Mouse (Mus musculus) heart, postnatal 25 days (tissue): ENCODE data around the gene Ints13. TPM values are rescaled to one million over a fixed set of nuclear protein-coding genes. Genes with fewer than 3 reads are reported as not detected.

Source experiments
- DNase-seq: peaks from one replicate; pipeline ENCODE4 v3.0.0; 2022; ENCODE audit warnings: low spot score
- intact Hi-C: fragments of 180-260 bp; cut with DNase I; formaldehyde crosslinking; loops from one replicate; pipeline ENCODE4 v1.15.1; 2025
- total RNA-seq, 2 experiments: library from RNA; stranded (reverse); gene quantifications; 2 replicates each; pipeline ENCODE4 v1.2.3; 2021

Gene Ints13
- total RNA-seq, 2 experiments from 2014 or later: 20.7 to 21.3 TPM

DNA sequence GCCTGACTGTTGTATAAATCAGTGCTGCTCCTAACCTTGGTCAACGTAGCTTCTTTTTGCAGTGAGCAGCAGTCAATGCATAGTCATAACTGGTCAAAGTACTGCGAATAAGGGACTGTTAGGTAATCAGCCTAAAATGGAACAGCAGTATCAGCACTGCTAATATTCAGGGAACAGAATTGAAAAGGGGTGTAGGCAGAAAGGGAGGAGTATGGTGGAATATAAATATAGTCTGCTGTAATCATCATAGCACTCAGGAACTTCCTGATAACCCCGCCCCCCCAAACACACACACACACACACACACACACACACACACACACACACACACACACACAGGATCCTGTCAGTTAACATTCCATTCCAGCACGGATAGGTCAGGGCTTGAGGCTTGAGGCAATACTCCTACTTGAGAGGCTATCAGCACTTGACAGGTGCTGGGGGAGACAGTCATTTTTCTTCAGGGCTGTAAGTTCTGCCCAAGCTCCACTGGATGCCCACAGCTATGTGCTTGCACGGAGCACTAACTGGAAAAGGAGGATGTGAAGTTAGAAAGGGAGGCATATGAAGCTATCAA is 32.3 kb downstream of the Ints13 start:
- intact Hi-C loops: loop anchor here (5.0 kb wide), 1 partner anchor 133 kb away; no protein-coding TSS in a partner anchor

DNA sequence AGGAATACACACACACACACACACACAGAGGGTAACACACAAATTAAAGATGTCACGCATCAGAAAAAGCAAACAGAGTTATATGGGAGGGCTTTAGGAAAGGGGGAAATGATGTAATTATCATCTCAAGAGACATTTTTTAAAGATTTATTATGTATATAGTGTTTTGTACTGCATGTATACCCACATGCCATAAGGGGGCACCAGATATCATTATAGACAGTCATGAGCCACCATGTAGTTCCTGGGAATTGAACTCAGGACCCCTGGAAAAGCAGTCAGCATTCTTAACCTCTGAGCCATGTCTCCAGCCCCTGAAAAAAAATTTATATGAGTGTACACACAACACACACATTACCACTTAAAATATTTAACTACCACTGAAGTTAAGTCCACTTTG is 33.0 kb downstream of the Ints13 start:
- no peak for DNase-seq
- intact Hi-C loops: loop anchor here (5.0 kb wide), 1 partner anchor 132 kb away; no protein-coding TSS in a partner anchor

More for the DNA sequence above, 32.3 kb downstream of the Ints13 start:
- no peak for DNase-seq

DNA sequence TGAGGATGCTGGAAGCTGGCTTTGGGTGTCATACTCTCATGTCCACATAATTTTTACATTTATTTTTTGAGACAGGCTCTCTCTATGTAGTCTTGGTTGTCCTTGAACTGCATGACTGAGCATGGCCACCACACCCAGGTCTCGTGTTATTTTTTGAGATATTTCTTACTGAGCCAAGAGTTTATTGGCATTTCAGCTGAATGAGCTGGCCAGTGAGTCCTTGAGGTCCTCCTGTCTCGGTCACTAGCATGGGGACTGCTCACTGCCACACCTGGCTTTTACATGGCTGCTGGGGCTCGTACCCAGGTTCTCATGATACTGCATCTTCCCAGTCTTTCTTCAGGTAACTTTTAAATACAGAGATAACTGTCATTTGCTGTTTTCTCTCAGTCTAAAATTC is 37.2 kb downstream of the Ints13 start:
- DNase-seq: no peak
- intact Hi-C loops: no loop called here

DNA sequence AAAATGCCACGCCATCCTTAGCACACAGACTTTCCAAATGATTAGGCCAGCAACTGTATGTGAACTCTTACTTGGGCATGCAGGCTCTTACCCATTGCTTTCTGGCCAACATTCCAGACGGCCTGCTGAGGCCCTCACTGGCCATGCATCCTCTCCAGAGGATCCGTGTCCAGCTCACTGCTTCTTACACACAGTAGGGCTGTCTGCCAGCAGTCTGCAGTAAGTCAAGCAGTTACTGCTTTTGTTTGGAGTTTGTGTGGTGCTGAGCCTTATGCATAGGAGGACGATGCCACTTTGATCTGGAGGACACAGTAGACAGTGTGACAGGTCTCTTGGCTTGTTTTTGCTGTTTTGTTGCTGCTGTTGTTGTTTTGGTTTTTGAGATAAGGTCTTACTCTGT is 39.0 kb downstream of the Ints13 start:
- intact Hi-C loops: no loop called here

DNA sequence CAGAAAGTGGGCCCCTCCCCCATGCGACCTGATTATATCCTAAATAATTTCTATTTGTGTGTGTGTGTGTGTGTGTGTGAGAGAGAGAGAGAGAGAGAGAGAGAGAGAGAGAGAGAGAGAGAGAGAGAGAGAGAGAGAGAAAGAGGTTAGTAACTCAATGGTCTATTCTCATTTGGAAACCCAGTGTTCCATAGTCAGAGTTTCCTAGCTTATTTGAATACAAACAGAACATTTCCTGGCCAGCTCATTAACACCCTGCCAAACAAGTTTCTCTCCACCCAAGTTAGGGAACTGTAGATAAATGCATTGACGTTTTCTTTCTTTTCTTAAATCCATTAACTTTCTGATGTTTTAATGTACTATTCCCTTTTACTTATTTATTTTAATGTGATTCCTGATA is 39.6 kb downstream of the Ints13 start:
- no peak for DNase-seq
- intact Hi-C loops: no loop called here

More for the DNA sequence above, 39.0 kb downstream of the Ints13 start:
- no peak for DNase-seq

DNA sequence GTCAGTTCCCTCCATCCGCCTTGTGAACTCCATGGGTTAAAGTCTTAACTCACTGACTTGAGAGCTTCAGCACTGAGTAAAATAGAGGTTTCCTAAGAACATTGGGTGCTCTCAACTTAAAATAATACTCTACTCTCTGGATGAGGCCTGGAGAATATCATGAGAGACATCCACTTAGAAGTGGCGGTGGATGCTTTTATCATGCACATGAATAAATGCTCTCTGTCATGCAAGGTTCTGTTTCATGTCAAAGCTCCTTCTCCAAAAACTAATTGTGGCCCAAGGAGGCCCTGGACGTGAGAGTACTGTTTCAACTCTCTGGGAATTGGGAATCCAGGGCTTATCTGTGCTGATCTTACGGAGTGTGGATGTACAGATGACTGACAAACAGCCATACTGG is 40.5 kb downstream of the Ints13 start:
- intact Hi-C loops: no loop called here

DNA sequence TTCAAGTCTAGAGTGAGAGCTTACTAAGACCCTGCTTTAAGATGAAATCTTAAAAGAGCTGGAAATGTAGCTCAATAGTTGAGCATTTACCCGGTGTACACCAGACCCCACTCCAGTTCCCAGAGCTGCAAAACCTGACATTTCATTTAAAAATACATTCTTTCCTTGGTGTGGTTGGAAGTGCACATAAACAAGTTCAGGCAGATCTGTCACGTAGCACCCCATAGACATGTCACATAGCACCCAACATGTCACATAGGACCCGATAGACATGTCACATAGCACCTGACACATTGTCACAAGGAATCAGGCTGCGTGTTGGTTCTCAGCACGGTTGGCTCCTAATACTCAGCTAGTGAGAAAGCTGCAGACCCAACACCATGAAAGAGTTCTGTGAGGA is 42.1 kb downstream of the Ints13 start:
- DNase-seq: no peak
- intact Hi-C loops: no loop called here

More for the DNA sequence above, 40.5 kb downstream of the Ints13 start:
- no peak for DNase-seq

DNA sequence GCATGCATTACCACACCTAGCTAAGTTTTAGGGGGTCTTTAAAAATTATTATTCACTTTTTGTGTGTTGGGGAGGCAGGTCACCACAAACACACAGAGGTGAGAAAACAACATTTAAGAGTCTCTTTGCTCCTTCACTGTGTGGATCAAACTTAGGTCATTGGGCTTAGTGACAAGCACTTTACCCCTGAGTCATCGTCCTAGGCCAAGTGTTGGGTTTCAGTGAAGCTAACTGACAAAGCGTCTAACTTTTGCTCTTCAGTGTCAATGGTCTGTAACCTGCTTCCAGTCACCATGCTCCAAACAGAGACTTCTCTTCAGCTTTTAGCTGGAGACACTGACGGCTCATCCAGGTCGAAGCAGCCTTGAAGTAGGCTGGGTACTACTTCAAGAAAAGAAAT is 44.5 kb downstream of the Ints13 start:
- intact Hi-C loops: no loop called here
- DNase-seq: no peak

DNA sequence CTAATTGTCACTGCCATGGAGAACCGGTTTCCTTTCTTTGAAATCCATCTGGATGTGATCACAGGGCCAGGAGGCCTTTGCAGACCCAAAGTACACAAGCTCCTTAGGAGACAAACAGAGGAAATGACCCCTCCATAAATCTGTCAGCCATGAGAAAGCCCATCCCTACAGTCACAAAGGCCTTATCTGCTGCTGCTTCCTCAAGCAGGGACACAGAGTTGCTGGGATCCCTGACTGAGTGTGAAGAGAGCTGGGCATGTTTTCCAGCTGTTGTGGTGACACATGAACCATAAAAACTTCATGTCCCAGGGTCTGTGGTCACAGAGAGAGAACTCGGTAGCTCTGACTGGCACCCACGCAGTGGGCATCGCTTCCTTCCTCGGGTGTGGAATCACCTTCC is 46.9 kb downstream of the Ints13 start:
- peak; percentile 14 for DNase-seq

DNA sequence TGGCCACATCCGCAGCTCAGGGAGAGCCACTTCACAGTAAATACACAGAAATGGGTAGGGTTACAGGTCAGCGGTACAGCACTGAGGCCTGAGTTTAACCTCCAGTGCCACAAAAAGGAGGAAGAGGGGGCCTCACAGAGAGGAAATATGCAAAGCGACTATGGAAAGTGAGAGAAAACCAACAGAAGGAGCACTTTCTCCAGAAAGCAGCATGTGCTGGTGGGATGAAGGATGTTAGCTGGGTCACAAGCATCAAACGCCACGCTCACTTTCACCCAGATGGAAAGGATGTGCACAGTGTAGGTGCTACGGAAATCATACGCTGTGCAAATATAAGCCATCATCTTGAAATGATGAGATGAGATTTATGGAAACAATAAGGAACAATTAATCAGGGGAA is 47.3 kb downstream of the Ints13 start:
- DNase-seq: no peak
- intact Hi-C loops: no loop called here

More for the DNA sequence above, 46.9 kb downstream of the Ints13 start:
- intact Hi-C loops: no loop called here

DNA sequence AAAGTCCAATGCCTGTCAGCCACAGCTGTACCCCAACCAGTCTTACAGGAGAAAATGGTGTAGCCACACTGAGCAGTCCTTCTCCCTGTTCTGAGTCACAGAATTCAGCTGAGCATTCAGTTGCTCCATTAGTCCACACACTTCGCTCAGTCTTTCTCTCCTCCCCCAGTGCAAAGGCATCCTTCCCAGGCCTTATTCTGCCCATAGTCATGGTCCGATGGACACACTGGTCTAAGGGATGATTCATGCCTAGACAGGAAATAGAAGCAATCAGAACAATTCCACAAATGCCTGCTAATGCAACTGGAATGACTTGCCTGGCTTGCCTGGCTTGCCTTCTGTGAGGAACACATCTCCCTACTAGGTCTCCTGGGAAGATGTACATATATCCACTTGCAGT is 50.1 kb downstream of the Ints13 start:
- intact Hi-C loops: no loop called here
- no peak for DNase-seq

DNA sequence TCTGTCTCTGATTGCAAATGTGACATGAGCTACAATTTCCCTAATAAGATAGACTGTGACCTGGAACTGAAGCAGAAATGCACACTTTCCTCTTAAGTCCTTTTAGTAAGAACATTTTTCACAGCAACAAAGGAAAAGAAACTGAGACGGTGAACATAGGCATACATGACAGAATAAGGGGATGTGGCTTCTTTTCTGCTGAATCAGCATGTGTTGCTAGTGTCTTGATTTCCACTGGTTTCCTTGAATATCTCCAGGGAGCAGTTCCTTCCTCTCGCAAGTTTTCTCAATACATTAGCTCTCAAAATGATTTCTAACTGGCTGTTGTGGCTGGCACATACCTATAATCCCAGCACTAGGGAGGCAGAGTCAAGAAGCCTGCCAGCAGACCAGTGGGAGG is 52.1 kb downstream of the Ints13 start:
- intact Hi-C loops: no loop called here
- DNase-seq: no peak

DNA sequence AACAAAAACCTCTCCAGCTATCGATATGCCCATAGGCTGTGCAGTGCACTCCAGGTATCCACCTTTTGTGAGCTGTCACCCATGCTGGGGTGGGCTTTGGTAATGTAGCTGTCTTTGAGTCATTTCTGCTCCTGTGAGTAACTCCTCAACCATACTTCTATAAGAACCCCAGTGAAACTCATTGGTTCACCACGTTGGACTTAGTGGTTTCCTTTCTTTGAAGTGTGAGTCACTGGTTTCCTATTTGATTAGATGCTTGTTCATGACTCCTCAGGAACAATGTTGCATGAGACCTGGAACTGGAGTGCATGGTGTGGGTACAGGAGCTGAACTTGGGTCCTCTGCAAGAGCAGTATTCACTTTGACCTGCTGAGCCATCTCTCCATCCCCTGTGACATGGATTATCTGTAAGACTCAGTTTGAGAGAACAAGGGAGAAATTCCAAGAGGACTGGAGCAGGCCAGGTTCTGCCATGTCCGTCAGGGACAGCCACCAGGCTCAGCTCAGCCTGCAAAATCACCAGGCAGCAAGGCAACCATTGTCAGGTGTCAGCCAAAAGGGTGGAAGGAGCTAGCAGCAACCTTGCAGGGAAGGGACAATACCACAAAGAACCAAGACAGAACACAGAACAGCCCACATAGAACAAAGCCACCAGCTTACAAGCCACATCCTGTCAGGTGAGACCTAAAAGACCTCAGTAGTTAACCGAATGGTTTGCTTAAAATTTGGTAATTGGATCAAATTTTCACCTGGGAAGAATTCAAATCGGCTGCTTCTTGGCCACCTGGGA is 56.0 kb downstream of the Ints13 start:
- intact Hi-C loops: no loop called here
- DNase-seq: no peak

DNA sequence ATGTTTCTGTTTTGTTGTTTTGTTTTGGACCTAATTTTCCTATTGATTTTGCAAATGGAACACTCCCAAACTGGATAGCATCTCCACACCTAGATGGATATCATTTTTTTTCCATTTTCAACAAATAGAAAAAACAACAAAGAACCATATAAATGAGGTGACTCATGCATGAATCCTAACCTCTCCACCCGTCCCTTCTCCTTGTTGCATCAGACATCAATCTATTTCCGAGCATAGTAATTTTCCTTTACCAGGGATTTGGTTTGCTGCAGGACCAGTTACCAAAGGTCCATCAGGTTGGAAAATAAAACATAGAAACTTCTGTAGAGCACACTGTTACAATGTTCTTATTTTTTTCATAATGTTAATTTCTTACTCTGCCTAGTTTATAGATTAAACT is 58.6 kb downstream of the Ints13 start:
- DNase-seq: no peak
- intact Hi-C loops: no loop called here

DNA sequence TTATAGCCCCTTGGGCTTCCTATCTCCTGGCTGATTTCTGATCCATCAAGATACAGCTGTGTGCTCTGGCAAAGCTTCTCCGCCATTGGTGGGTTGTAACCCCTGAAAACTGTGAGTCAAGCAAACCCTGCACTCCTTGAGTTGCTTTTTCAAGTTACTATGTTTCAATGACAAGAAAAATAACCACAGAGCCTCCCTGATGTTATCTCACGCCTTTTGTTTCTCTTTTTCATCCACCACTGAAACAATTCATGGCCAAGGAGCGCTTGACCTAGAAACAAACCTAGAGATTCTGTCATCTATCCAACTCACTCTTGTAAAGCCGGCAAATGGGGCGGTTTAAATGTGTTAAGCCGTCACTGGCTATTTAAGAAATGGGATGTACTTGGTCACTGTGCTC is 61.7 kb downstream of the Ints13 start:
- no peak for DNase-seq
- intact Hi-C loops: no loop called here

DNA sequence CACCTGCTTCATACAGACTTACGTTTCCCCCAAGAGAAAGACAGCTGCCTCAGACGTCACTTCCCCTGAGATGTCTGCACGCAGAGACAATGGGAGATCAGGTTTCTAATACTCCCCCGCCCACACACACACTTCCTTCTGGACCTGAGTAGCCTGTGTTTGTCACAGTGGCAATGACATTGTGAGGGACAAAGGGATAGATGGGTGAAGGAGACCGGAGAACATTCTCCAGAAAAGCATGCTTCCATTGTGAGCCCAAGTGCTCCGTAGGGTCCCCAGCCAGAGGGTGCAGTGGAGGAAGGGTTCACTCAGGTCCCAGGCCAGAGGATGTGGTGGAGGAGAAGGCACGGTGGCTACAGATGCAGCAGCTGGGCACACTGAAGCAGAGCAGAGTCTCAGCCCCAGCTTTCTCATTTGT is 63.1 kb downstream of the Ints13 start:
- DNase-seq: no peak

DNA sequence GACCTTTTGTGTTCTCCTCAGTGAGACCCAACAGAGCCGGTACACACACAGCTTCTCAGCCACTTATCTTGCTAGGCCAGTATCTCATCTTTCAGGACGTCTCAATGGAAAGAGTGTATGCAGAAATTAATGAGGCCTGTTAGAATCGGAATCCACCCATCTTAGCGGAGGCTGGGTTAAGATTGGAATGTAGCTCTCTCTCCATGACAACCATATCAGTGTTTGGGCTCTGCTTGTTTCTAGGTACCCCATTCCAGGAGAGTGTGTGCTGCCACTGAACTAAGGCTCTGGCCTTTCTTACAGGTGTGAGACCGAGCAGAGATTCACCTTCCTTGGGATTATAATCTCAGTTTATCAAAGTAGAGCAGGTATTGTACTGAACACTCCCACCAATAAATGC is 63.7 kb downstream of the Ints13 start:
- no peak for DNase-seq
- intact Hi-C loops: no loop called here

More for the DNA sequence above, 63.1 kb downstream of the Ints13 start:
- intact Hi-C loops: no loop called here

DNA sequence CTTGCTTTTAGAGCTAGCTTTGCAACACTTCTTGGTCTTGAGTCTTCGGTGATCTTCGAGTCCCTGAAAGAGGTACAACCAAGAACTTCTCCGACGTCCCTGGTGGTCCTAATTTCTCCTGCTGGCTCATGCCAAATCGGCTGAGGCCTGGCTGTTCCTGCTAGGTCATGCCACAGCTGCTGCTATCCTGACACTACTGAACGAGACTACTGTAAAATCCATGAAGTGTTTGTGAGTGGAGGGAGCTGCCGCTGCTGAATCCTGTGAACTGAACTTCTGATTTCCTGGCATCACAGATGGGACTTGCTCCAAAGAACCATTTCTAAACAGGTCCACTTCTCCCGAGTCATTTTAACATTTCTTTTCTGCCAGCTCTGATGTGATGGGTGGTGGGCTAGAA is 64.3 kb downstream of the Ints13 start:
- DNase-seq: no peak
- intact Hi-C loops: no loop called here

DNA sequence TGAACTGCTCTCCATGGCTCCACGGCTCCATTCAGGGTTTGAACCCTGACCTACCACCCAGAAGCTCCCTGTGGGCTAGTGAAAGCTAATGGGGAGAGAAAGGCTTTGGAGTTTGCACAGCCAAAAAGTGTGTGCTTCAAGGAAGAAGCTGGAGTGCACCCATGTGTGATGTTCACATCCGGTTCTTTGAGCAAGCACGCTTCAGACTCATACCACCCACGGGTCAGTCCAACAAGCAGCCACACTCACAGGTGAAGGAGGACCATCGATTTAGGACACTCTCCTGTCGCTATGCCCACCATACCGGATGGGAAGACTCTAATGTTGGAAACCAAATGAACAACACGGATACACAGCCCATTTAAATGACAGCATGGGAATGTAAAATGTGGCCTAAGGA is 66.1 kb downstream of the Ints13 start:
- intact Hi-C loops: no loop called here
- no peak for DNase-seq

DNA sequence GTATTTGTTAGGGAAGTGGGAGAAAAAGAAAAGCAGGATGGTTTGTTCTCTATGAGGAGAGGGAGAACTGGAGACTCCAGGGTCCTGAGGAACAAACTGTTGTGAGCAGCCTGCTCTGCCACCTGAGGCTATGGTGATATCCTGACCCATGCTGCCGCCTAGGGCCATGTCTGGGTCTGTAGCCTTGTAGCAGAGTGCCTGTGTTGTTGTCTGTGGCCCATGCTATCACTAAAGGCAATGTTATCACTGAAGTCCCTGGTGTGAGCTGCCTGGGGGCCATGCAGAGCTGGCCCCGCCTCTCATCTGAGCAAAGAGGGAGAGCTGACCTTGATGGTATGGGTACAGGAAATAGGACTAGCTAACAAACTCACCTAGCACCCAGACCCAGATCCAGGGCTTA is 67.7 kb downstream of the Ints13 start:
- intact Hi-C loops: no loop called here
- DNase-seq: no peak

DNA sequence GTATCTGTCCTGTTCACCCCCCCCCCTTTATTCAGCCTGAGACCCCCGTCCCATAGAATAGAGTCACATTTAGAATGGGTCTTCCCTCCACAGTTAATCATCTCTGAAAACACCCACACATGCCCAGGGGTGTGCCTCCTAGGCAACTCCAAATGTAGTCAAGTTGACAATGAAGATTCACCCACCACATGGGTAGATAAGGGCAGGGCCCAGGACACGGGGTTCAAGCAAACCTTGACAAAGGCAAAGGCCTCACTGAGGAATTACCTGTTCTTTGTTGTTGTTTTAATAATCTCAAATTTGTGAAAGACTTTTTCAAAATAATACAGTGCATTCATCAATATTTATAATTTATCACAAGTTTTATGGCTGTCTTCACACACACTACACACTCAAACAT is 73.2 kb downstream of the Ints13 start:
- intact Hi-C loops: loop anchor here (5.0 kb wide), 2 partner anchors 72 to 73 kb away; partner anchors contain the start of genes Fgfr1op2 and Ints13
- no peak for DNase-seq
